Mouse (Mus musculus): ENCODE results near the gene Npas1. TPM values are rescaled to one million over a fixed set of nuclear protein-coding genes. Genes with fewer than 3 reads are reported as not detected.

Npas1 gene
- 10 to 100 TPM; 14.5 to 17.6 TPM for total RNA-seq (2021)
- long read RNA-seq, transcript Npas1-201 (12 exons, 2,091 nt), result major isoform, 20 of 25 reads
- long read RNA-seq, partial matches to known transcripts, result 0 of 25 reads
- long read RNA-seq, other reads (novel, unspliced or antisense), result 4 of 25 reads

- no peak for DNase-seq (ENCODE audit: low spot score in 2 of 2)
Measured at GRCm38 (mm10) chr7:16477628-16478027, at the start of gene Npas1. TSS of gene Npas1 (minus strand) at chr7:16477728.

- no peak for DNase-seq (ENCODE audit: low spot score in 2 of 2)
Measured at GRCm38 (mm10) chr7:16525995-16526394, 48.5 kb upstream of the Npas1 start.

DNA sequence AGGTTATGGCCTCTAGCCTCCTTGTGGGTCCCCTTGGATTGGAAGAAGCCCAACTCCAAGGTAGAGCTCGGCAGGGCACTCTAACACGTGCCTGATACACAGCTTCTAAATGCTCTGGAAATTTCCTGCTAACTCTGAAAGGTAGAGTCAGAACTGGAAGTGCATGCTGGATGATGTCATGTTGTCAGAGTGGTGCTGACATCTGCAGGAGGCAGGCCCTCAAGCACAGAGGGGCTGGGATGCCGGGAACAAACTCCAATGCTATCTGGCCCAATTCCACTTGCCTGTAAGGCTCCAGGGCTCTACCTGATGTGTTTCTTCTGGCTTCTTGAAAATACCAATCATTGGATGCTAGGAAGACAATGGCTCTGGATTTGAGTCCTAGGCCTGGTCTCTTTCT is 47.9 kb upstream of the Npas1 start:
- DNase-seq (ENCODE audit: low spot score in 2 of 2), result no peak

DNA sequence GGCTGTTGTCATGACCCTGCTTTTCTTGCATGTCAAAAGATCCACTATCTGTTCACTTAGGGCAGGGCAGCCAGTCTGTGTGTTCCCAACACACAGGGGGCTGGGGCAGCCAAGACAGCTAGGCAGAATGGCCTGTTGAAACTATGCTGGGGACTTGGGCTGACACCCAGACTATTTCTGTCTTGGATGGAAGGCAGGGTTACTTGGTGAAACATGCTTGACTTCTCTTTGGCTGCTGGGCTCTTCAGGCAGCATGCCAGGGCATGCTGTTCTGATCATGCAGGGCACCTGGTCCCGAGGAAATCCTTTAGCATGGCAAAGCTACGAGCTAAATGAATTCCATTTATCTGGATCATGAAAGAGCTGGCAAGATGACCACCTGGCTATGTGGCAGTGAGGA is 46.8 kb upstream of the Npas1 start:
- no peak for DNase-seq (ENCODE audit: low spot score in 2 of 2)

- DNase-seq (ENCODE audit: low spot score in 2 of 2), result peak in 1 of 2 experiments; percentile 27
Measured at GRCm38 (mm10) chr7:16519310-16519709, 41.8 kb upstream of the Npas1 start.

GRCm38 (mm10) chr7:16517198-16517597 is 39.7 kb upstream of the Npas1 start:
- DNase-seq (ENCODE audit: low spot score in 2 of 2), result no peak

GRCm38 (mm10) chr7:16507284-16507683 is 29.8 kb upstream of the Npas1 start:
- peak in 1 of 2 experiments; percentile 44 for DNase-seq (ENCODE audit: low spot score in 2 of 2)

GRCm38 (mm10) chr7:16505226-16505593 is 27.7 kb upstream of the Npas1 start:
- DNase-seq (ENCODE audit: low spot score in 2 of 2), result no peak

DNA sequence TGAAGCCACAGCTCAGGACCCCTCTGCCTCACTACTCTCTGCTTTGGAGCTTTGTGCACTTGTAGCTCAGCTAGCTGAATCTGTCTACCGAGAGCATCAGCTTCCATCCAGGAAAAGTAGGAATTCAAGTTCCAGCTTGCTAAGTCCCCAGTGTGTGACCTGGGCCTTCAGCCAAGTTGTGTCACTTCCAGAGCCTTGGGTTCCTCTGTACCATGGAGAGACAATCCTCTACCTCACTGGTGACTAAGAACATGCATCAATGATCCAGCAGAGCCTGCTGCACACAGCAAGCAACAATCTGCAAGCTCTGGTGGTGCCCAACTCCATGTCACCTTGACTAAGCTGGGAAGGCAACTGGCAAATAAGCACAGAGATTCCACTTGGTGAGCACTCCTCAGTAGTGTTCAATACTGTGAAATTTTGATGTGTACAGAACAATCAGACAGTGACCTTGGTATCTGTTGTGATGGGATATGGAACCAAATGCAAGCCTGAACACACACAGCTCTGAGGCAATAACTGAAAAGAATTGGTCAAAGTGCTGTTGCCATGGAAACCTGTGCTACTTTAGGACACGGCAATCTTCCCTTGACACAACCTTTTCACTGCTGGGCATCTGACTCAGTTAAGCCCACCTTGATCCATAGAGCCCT is 27.2 kb upstream of the Npas1 start:
- DNase-seq (ENCODE audit: low spot score in 2 of 2), result no peak

DNA sequence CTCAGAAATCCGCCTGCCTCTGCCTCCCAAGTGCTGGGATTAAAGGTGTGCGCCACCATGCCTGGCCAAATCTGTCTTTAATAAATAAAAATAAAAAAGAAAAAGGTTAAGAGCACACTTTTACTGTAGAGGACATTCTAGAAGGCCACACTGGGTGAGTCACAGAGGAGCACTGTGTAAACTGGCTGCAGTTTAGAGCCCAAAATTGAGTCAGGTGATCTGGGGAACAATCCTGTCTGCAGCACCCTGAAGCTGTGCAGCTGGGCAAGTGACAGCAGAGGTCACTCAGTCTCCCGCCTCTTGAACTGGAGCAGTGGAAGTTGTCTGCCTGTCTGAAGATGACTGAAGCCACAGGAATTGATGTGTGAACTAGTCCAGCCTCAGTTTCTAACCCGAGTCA is 24.0 kb upstream of the Npas1 start:
- no peak for DNase-seq (ENCODE audit: low spot score in 2 of 2)

DNA sequence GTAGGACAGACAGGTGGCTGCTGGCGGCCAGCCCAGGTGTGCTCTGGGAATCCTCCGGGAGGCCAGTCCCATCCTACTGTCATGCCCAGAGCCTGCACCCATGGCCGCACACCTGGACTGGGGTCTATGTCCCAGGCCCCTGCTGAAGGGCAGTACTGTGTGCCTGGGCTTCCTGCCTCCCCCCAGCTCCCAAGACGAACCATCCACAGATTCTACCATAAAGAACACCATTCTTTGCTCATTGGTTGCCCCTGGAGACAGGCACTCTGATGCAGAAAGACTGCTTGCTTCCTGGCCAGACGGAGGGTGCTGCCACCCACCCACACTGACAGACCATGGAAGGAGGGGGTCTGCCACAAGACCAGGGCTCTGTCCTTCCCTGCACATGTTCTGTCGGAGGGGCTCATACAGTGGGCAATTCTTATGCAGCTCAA is 22.2 kb upstream of the Npas1 start:
- no peak for DNase-seq (ENCODE audit: low spot score in 2 of 2)

GRCm38 (mm10) chr7:16496260-16496659 is 18.7 kb upstream of the Npas1 start:
- DNase-seq (ENCODE audit: low spot score in 2 of 2), result no peak

DNA sequence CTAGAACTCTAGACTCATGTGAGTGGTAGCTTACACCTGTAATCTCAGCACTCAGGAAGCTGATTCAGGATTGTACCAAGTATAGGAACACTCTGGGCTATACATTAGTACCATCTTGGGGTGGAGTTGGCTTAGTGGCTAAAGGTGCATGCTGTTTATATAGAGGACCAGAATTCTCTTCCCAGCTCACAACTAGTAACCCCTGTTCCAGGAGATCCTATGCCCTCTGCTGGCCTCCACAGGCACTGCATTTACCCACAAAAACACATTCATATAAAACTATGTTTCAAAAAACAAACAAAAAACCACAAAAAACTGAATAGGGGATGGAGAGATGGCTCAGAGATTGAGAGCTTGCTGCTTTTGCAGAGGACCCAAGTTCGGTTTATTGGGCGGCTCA is 15.8 kb upstream of the Npas1 start:
- peak in 1 of 2 experiments; percentile 60 for DNase-seq (ENCODE audit: low spot score in 2 of 2)

DNA sequence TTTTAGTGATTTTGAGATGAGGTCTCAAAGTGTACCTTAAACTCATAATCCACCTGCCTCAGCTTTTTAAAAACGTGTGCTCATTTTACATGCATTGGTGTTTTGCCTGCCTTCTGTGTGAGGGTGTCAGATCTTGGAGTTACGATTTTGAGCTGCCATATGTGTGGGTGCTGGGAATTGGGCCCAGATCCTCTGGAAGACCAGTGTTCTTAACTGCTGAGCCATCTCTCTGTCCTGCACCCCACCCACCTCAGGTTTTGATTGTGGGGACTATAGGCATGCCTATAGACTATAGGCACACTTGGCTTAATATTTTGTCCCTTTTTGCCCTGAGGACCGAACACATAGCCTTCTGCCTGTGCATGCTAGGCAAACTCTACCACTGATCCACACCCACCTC is 14.7 kb upstream of the Npas1 start:
- peak in 1 of 2 experiments; percentile 36 for DNase-seq (ENCODE audit: low spot score in 2 of 2)

GRCm38 (mm10) chr7:16491759-16492158 is 14.2 kb upstream of the Npas1 start:
- DNase-seq (ENCODE audit: low spot score in 2 of 2), result peak in 1 of 2 experiments; percentile 70

GRCm38 (mm10) chr7:16489948-16490347 is 12.4 kb upstream of the Npas1 start:
- DNase-seq (ENCODE audit: low spot score in 2 of 2), result peak in 1 of 2 experiments; percentile 22

- no peak for DNase-seq (ENCODE audit: low spot score in 2 of 2)
Measured at GRCm38 (mm10) chr7:16488816-16489215, 11.3 kb upstream of the Npas1 start.

DNA sequence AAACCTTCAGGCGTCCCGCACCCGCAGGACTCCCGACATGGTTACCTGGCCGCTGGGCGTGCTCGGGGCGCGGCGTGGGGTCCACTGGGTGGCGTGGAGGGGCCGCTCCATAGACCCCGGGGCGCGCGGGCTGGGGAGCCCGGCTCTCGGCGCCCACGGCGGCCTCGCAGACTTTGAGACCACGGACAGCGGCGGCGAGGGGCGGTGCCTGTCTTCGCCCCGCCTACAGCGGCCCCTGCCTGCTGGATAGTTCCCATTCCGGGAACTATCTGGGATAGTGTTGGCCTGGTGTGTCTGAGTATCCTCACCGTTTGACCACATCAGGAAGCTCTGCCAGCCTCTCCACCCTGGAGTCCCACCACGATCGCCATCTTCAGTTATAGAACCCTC is 933 bp downstream of the Npas1 start:
- no peak for DNase-seq (ENCODE audit: low spot score in 2 of 2)

DNA sequence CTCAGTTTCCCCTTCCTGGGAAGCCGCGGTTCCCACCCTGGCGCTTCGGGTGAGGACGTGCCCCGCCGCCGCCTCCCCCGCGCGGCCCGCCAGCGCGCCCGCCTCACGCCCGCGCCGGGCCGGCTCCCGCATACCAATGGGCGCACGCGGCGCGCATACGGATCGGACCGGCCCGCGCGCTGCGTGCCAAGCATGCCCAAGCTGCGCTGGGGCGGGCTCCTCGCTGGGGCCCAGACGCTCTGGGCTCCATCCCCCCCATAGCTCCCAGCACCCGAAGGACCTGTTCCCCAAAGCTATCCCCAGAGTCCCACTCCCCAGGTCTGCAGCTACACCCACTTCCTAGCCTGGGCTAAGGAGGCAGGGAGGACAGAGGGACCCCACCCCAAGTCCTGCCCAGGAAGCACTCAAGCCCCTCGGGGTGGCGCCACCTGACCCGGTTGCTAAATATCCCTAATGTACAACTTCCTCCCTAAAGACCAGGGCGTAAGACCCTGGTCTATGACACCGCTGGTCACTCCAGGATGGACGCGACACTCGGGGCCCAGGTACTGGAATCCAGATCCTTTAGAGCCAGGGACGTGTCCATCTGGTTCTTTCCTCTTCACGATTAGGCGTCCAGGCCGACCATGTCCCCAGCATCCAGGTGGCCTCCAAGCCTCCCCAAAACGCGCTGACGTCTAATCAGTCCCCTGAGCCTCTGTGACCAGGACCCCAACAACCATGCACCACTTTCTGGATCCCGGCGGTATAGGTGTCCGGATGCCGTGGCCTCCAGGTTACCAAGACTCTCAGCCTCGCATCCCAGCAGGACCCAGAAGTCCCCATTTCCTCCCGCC is 1.5 kb downstream of the Npas1 start:
- no peak for DNase-seq (ENCODE audit: low spot score in 2 of 2)

DNA sequence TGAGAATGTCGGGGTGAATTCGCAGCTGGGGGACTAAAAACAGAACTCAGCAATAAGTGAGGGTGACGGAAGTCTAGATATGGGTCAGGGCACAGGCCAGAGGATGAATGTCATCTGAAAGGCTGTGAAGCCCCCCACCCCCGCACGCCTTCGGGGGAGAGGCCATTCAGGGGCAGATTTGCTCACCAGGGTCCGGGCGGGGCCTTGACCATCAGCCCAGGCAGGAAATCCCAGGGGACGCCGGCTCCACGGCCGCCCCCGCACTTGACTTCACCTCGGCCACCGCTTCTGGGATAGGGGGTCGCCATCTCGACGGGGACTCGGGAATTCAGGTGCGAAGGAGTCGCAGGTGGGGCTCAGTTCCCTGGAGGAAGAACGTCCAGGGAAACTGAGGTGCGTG is 2.2 kb downstream of the Npas1 start:
- DNase-seq (ENCODE audit: low spot score in 2 of 2), result no peak

DNA sequence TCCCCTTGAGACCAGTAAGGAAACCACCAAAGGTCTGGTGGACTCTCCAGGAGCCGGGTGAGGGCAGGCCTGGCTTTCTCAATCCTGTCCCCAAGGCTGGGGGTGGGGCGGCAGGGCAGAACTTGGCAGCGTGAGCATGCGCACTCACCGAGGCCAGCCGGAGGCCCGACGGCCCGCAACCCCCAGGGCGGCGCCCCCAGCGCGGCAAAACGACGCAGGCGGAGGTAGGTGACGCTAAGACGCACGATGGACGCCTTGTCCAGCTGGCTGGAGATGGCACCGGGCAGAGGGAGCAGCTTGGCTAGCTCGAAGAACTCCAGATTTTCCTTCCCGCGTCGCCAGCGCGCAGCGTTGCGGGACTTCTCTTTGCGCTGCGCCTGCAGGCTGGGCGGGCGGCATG is 3.1 kb downstream of the Npas1 start:
- no peak for DNase-seq (ENCODE audit: low spot score in 2 of 2)

- DNase-seq (ENCODE audit: low spot score in 2 of 2), result no peak
Measured at GRCm38 (mm10) chr7:16473847-16474246, 3.7 kb downstream of the Npas1 start.
